Mouse (Mus musculus) liver, adult (tissue): ENCODE measurements around the gene Gm10762.

Experiments used
- GATA4 ChIP-seq: IDR thresholded peaks from 2 replicates; pipeline ENCODE4 v1.6.1; 2014; ENCODE audit warnings: mild to moderate bottlenecking, low read length; ENCODE audit not compliant: insufficient replicate concordance

The Gm10762 gene

GRCm38 (mm10) chr2:128928446-128928845, 39.1 kb downstream of the Gm10762 start:
- no peak for TF ChIP-seq GATA4

- TF ChIP-seq GATA4, result no peak
Measured at GRCm38 (mm10) chr2:128924799-128925198, 42.7 kb downstream of the Gm10762 start.
